Mouse (Mus musculus) small intestine, adult 2 months (tissue): ENCODE results near the gene Fbp2. TPM values are rescaled to one million over a fixed set of nuclear protein-coding genes. Genes with fewer than 3 reads are reported as not detected.

Experiments
- H3K27ac ChIP-seq: fragments of 200-500 bp; 2 replicates; pipeline ENCODE4 v1.5.1; 2012; ENCODE audit warnings: low read depth, low read length, control low read depth, inconsistent platforms; ENCODE audit not compliant: insufficient read depth
- H3K27me3 ChIP-seq: fragments of 200-500 bp; 2 replicates; pipeline ENCODE4 v1.6.1; 2012; ENCODE audit warnings: mild to moderate bottlenecking, moderate library complexity, low read length, inconsistent platforms; ENCODE audit not compliant: control insufficient read depth, insufficient read depth
- H3K36me3 ChIP-seq: fragments of 200-500 bp; 2 replicates; pipeline ENCODE4 v1.6.1; 2012; ENCODE audit warnings: mild to moderate bottlenecking, low read length, control low read depth, inconsistent platforms; ENCODE audit not compliant: control insufficient read depth, insufficient read depth
- H3K4me1 ChIP-seq: fragments of 200-500 bp; 2 replicates; pipeline ENCODE4 v1.6.1; 2012; ENCODE audit warnings: low read length, inconsistent platforms, mixed read lengths; ENCODE audit not compliant: control insufficient read depth, insufficient read depth, insufficient read length
- H3K4me3 ChIP-seq: fragments of 200-500 bp; 2 replicates; pipeline ENCODE4 v1.5.1; 2012; ENCODE audit warnings: low read depth, mild to moderate bottlenecking, control low read depth, inconsistent platforms, low read length, moderate library complexity
- CTCF ChIP-seq: fragments of 200-500 bp; IDR thresholded peaks from 2 replicates; pipeline ENCODE4 v1.5.1; 2012; ENCODE audit warnings: low read depth, mild to moderate bottlenecking, control low read depth, inconsistent platforms, low read length, moderate library complexity, mixed read lengths; ENCODE audit not compliant: insufficient replicate concordance, insufficient read length; ENCODE audit errors: extremely low read depth
- POLR2A ChIP-seq: fragments of 200-500 bp; IDR thresholded peaks from 2 replicates; pipeline ENCODE4 v1.6.1; 2012; ENCODE audit warnings: low read depth, mild to moderate bottlenecking, control low read depth, inconsistent platforms, low read length, moderate library complexity
- WGBS: fragments of 180-500 bp; shearing (Covaris S2); methylation state at CpG from one replicate; pipeline ENCODE4 v1.1.7; 2018; 5-methylcytosine and 5-hydroxymethylcytosine counted together
- polyA plus RNA-seq: library from polyadenylated mRNA; depleted of rRNA; stranded (reverse); fragments of >200 nt; gene quantifications from 2 replicates; pipeline ENCODE4 v1.2.3, GENCODE M21; 2012; rRNA removed

Gene Fbp2
- polyA plus RNA-seq: 62.5 and 184 TPM in 2 replicates

DNA sequence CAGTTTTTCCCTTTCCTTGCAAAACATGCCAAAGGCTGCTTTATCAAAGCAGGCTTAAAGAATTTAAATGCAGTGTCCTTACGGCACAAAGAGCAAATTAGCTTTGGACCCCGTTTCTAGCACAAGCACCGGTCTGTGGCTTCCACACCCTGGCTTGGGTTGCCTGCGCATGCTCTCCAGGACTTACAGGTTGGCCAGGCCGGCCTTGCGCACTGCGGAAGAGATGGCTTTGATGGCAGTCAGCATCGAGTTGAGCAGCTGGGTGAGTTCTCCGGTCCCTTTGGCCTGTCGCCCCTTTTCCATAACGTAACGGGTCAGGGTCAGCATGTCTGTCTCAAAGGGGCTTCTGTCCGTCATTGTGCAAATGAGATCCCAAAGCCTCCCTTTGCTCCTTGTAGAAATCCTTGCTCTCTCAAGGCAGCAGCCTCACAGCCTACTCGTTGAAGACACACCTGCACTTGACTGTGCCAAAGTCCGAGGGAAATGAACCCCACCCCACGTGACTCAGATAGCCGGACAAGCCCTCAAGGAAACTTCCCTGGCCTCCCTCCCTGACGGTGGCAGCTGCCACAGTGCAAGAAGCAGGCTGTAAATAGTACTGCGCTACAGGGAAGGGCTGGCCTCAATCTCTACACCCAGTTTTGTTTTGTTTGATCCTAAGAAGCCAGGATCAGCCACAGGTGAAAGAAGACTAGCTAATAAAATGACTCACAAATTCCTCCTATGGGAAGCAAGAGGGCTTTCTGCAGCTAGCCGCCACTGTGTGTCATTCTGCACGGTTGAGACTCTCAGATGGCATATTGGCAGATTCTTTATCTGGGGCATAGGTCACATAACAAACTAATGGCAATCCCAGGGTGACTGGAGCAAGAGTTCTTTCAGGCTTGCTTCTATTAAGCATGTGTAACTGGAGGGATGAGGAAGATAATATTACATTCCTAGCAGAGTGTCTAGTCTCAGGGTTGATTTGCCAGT lies at the start of gene Fbp2:
Gene Fbp2, minus strand, starts transcription at position 482 of the 975 bp plus-strand sequence.
- H3K4me1 ChIP-seq: peaks cover 7% of the 10 kb centered on the region; the same call in 1 of the 2 replicates
- 18% methylated on average over 21 of the region's 21 CpGs for WGBS
- H3K4me3 ChIP-seq: peak within 1 kb of the TSS; percentile 69
- H3K36me3 ChIP-seq: peaks cover 11% of the 10 kb centered on the region
- H3K27ac ChIP-seq: peak within 1 kb of the TSS; percentile 98
- TF ChIP-seq POLR2A: peak; percentile 11; the same call in 1 of the 2 replicates
- no peak for TF ChIP-seq CTCF
- no peaks in the 10 kb centered on the region for H3K27me3 ChIP-seq

- 29% methylated on average over 14 of the region's 14 CpGs for WGBS
- Histone ChIP-seq H3K36me3 (no peaks in the 10 kb centered on the region), H3K4me3 (peak overlapping the region; percentile 15; the same call in 1 of the 2 replicates), H3K27me3 (no peaks in the 10 kb centered on the region), H3K4me1 (peaks cover 9% of the 10 kb centered on the region), H3K27ac (peak overlapping the region; percentile 85)
- TF ChIP-seq POLR2A: no peak
- no peak for TF ChIP-seq CTCF
These were observed 49.4 kb upstream of the Fbp2 start for GRCm38 (mm10) chr13:62907527-62908162.

DNA sequence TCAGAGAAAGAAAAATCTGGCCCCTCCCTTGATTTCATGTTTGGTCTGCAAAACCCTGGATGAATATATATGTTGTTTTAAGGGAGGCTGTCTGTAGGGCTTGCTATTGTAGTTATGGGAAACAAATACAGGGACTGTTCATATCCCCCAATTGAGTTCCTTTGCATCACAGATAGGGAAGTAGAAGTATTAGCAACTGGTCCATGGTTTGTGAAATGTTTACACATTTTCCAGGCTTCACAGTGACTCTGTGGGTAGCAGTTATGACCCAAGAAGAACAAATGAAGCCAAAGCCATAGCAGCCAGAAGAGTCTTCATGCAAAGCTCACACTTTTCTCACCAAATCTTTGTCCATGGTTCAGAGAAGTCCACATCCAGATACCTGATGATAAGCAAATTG lies 42.9 kb upstream of the Fbp2 start:
- Histone ChIP-seq H3K36me3 (no peaks in the 10 kb centered on the region), H3K27me3 (no peaks in the 10 kb centered on the region), H3K4me3 (no peak overlapping the region), H3K4me1 (no peaks in the 10 kb centered on the region), H3K27ac (no peak overlapping the region)
- TF ChIP-seq CTCF (no peak), POLR2A (no peak)

GRCm38 (mm10) chr13:62897927-62898646 lies 39.9 kb upstream of the Fbp2 start:
- Histone ChIP-seq H3K36me3 (no peaks in the 10 kb centered on the region), H3K27me3 (no peaks in the 10 kb centered on the region), H3K4me1 (no peaks in the 10 kb centered on the region), H3K4me3 (no peak overlapping the region), H3K27ac (no peak overlapping the region)
- TF ChIP-seq CTCF (no peak), POLR2A (no peak)
- WGBS: 87% methylated on average over 4 of the region's 4 CpGs

DNA sequence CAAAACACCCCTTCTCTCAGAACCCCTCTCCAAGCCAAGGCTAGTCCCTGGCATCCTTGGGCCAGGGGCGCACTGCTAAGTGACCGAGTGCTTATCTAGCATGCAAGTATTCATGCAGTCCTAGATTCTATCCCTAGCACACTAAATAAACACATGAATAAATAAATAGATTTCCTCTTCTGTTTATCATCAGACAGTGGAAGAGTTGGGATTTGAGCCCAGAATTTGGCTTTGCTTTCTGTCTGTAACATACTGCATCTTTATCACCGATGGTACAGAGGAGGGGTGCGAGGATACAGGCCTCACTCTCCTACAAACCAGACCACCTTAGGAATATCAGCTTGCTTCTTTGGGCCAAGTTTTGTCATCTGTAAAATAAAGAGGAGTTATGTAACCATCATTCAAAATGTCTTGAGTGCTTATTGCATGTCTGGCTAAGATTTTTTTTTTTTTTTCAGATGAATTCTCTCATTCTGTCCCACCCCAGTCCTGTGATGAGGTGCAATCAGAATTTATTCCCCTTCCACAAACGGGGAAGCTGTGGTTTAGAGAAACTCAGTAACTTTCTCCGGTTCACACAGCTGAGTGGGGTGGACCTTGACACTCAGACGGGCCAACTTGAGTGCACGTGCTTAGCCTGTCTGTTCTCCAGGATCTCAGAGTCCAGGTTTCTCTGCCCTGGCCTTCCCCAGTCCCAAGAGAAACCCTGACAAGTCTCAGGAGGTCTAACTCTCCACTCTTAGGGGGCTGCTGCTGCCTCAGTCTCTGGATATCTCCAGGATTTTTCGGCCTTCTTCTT lies 35.0 kb upstream of the Fbp2 start:
- H3K27ac ChIP-seq: no peak overlapping the region
- no peaks in the 10 kb centered on the region for H3K36me3 ChIP-seq
- WGBS: 59% methylated on average over 9 of the region's 9 CpGs
- H3K4me3 ChIP-seq: no peak overlapping the region
- peaks cover 3% of the 10 kb centered on the region; the same call in 1 of the 2 replicates for H3K4me1 ChIP-seq
- TF ChIP-seq CTCF (no peak), POLR2A (no peak)
- no peaks in the 10 kb centered on the region for H3K27me3 ChIP-seq

GRCm38 (mm10) chr13:62889311-62889710 lies 31.1 kb upstream of the Fbp2 start:
- 24% methylated on average over 2 of the region's 2 CpGs for WGBS
- TF ChIP-seq CTCF (no peak), POLR2A (no peak)
- Histone ChIP-seq H3K4me1 (peaks cover 5% of the 10 kb centered on the region; the same call in 1 of the 2 replicates), H3K27ac (no peak overlapping the region), H3K4me3 (no peak overlapping the region), H3K36me3 (no peaks in the 10 kb centered on the region), H3K27me3 (no peaks in the 10 kb centered on the region)
